Mouse (Mus musculus) adrenal gland, postnatal 36 days (tissue): ENCODE results near the gene Trp53i11. TPM values are rescaled to one million over a fixed set of nuclear protein-coding genes. Genes with fewer than 3 reads are reported as not detected.

ENCODE experiments used
- DNase-seq, 2 experiments: peaks; one replicate each; pipeline ENCODE4 v3.0.0; 2021; ENCODE audit warnings: mixed read lengths in 1 of 2
- total RNA-seq, 2 experiments: library from RNA; stranded (reverse); gene quantifications; 2 replicates each; pipeline ENCODE4 v1.2.3; 2021

Gene Trp53i11
- total RNA-seq, 2 experiments from 2014 or later = 48.9 to 70.7 TPM

DNA sequence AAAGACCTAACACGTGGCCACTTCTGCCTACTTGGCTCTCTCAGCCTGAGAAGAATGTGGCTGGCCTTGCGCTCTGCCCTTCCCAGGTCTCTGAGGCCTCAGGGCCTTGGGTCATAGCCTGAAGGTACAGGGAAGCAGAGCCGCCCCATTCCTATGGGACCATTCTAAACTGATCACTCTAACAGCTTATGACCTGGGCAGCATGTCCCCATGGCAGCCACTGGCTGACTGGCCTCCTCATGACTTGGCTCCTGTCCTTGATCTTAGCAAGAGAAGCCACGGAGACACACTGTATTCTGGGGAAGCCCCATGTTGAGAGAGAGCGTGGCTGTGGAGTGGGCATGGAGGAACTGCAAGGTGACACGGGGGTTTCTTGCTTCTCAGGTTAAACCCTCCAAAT lies 51.5 kb downstream of the Trp53i11 start:
- DNase-seq = peak; percentile 50 to 59

- no peak for DNase-seq
These were observed 54.8 kb downstream of the Trp53i11 start for GRCm38 (mm10) chr2:93242166-93242565.

GRCm38 (mm10) chr2:93243439-93244089 lies 56.2 kb downstream of the Trp53i11 start:
- no peak for DNase-seq

- DNase-seq = no peak
These were observed 56.7 kb downstream of the Trp53i11 start for GRCm38 (mm10) chr2:93244090-93244443.

GRCm38 (mm10) chr2:93249058-93249457 lies 61.7 kb downstream of the Trp53i11 start:
- no peak for DNase-seq

GRCm38 (mm10) chr2:93250611-93251010 lies 63.3 kb downstream of the Trp53i11 start:
- DNase-seq = no peak

Other genes starting within 250 kb of the Trp53i11 start
- 10 to 100 TPM; 43.5 to 58.3 TPM for gene Prdm11, start 141.4 kb upstream of the Trp53i11 start, total RNA-seq
- 10 to 100 TPM; 49.7 to 59.4 TPM for gene Tspan18, start 147.0 kb downstream of the Trp53i11 start, total RNA-seq